Mouse (Mus musculus) stomach, embryonic 14.5 days (tissue): ENCODE data around the gene Tox2. TPM values are rescaled to one million over a fixed set of nuclear protein-coding genes. Genes with fewer than 3 reads are reported as not detected.

Source experiments
- ATAC-seq: fragments of 200-750 bp; cut with Nextera tagmentation; 2 replicates; pipeline ENCODE4 v1.8.0; 2017; ENCODE audit warnings: low read depth, moderate TSS enrichment; ENCODE audit not compliant: insufficient number of reproducible peaks, insufficient read depth, low FRiP score
- H3K27ac ChIP-seq: fragments of 300-500 bp; sonication (generic); 2 replicates; pipeline ENCODE4 v1.5.1; 2014; ENCODE audit warnings: mild to moderate bottlenecking, low read length, moderate library complexity, mixed read lengths
- H3K27me3 ChIP-seq: fragments of 300-500 bp; sonication (generic); 2 replicates; pipeline ENCODE4 v1.6.1; 2014; ENCODE audit warnings: low read length, control low read depth, mixed read lengths; ENCODE audit not compliant: control insufficient read depth, insufficient read depth
- H3K36me3 ChIP-seq: fragments of 300-500 bp; sonication (generic); 2 replicates; pipeline ENCODE4 v1.6.1; 2014; ENCODE audit warnings: mild to moderate bottlenecking, control low read depth, low read length, moderate library complexity, mixed read lengths; ENCODE audit not compliant: control insufficient read depth, insufficient read depth
- H3K4me1 ChIP-seq: fragments of 300-500 bp; sonication (generic); 2 replicates; pipeline ENCODE4 v1.6.1; 2014; ENCODE audit warnings: low read length, control low read depth, mixed read lengths; ENCODE audit not compliant: control insufficient read depth, insufficient read depth
- H3K4me2 ChIP-seq: fragments of 300-500 bp; sonication (generic); replicated peaks from 2 replicates; pipeline ENCODE4 v1.6.1; 2014; ENCODE audit warnings: low read depth, low read length, control low read depth
- H3K4me3 ChIP-seq: fragments of 300-500 bp; sonication (generic); 2 replicates; pipeline ENCODE4 v1.5.1; 2014; ENCODE audit warnings: low read depth, low read length, control low read depth
- H3K9ac ChIP-seq: fragments of 300-500 bp; sonication (generic); replicated peaks from 2 replicates; pipeline ENCODE4 v1.6.1; 2014; ENCODE audit warnings: low read depth, mild to moderate bottlenecking, control low read depth, low read length, moderate library complexity, mixed read lengths
- H3K9me3 ChIP-seq: fragments of 300-500 bp; sonication (generic); 2 replicates; pipeline ENCODE4 v1.6.1; 2016; ENCODE audit warnings: low read depth, low read length, control low read depth; ENCODE audit not compliant: control insufficient read depth
- WGBS: fragments of 180-500 bp; shearing (Covaris S2); extraction: QIAGEN DNeasy Blood & Tissue Kit; methylation state at CpG from one replicate; pipeline ENCODE4 v1.1.7; 2014; 5-methylcytosine and 5-hydroxymethylcytosine counted together
- polyA plus RNA-seq: library from polyadenylated mRNA; unstranded; fragments of >200 nt; fragmentation: Nextera tagmentation; extraction: Ambion mirVana; gene quantifications from 2 replicates; pipeline ENCODE4 v1.2.1, GENCODE M21; 2014

Tox2 gene
- polyA plus RNA-seq, 1 experiment from 2014 or later, result 7.1 TPM

DNA sequence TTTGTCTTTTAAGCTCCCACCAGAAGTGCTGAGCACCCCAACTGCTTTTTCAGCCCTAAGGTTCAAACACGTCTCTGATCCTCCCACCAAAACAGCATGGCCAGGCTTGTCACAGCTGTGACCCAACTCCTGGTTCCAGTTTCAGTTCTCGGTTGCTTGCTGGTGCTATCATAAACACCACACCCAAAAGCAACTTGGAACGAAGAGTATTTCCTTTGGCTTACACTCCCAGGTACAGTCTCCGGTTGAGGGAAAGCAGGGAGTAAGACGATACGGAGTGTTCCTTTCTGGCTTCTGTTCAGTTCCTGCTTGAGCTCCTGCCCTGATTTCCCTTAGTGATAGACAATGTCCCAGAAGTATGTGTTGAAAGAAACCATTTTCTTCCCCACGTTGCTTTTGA, 26.4 kb upstream of the Tox2 start:
- Histone ChIP-seq H3K4me1 (no peaks in the 10 kb centered on the region), H3K4me3 (no peak overlapping the region), H3K27ac (no peak overlapping the region), H3K9me3 (no peaks in the 10 kb centered on the region), H3K9ac (no peak overlapping the region), H3K4me2 (no peak overlapping the region), H3K36me3 (no peaks in the 10 kb centered on the region), H3K27me3 (no peaks in the 10 kb centered on the region)
- ATAC-seq, result no peak
- 58% methylated on average over 7 of the region's 7 CpGs for WGBS

DNA sequence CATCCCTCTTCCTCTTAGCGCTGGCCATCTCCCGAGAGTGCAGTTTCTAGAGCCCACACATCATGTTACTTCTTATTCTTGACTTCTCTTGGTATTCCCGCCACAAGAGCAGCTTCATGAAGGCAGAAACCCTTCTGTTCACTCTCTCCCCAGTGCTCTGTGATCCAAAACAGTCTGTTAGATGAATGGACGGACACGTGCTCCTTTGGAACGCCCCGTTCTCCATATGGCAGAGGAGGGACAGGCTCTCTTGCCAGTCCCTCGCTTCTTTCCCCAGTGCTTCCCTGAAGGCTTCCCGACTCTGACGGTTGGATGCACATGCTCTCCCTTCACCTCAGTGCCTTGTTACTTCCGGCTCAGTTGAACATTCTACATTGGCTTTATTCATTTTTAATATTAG, 15.4 kb upstream of the Tox2 start:
- Histone ChIP-seq H3K4me2 (no peak overlapping the region), H3K4me1 (peaks cover 7% of the 10 kb centered on the region), H3K9me3 (no peaks in the 10 kb centered on the region), H3K27ac (no peak overlapping the region), H3K27me3 (no peaks in the 10 kb centered on the region), H3K36me3 (no peaks in the 10 kb centered on the region), H3K4me3 (no peak overlapping the region), H3K9ac (no peak overlapping the region)
- 73% methylated on average over 11 of the region's 11 CpGs for WGBS
- ATAC-seq, result no peak

DNA sequence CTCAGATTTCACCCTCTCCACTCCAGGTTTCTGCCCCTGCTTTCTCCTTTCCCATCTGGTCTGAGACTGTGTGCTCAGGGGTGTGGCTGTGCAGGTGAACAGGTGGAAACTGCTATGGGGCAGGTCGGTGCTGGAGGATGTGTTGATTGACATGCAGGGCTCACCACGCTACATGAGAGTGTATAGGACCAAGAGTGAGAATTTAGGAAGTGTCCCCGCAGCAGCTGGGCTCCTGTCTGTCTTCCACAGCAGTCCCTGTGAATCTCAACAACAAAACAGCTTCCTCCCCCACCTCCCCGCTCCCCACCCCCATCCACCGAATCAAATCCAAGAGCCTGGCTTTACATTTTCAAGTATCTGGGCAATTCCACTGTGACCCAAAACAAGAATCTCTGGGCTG, 13.3 kb upstream of the Tox2 start:
- no peak overlapping the region for H3K27ac ChIP-seq
- H3K9ac ChIP-seq, result no peak overlapping the region
- H3K36me3 ChIP-seq, result no peaks in the 10 kb centered on the region
- no peaks in the 10 kb centered on the region for H3K9me3 ChIP-seq
- no peak overlapping the region for H3K4me3 ChIP-seq
- peak; percentile 62; the same call in 1 of the 2 replicates for ATAC-seq
- no peak overlapping the region for H3K4me2 ChIP-seq
- no peaks in the 10 kb centered on the region for H3K27me3 ChIP-seq
- WGBS, result 19% methylated on average over 5 of the region's 5 CpGs
- H3K4me1 ChIP-seq, result peaks cover 7% of the 10 kb centered on the region

DNA sequence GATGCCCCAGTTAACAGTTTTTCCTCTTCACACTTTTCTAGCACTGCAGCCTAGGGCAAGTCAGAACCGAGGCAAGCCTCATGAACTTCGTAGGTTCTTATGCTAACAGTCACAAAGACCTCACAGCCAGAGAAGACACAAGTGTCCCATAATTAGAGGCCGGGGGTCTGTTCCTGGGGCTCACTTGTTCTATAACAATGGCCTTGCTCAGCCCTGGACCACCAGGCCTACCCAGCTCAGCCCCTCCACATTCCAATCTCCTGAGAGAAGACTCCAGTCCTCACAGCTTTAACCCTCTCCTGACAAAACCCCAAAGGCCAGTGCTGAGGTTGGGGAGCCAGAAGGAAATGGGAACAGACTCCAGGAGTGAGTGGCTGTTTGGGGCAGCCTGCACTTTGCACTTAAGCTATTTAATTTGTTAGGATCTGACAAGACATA, 12.9 kb upstream of the Tox2 start:
- 12% methylated on average over 3 of the region's 3 CpGs for WGBS

DNA sequence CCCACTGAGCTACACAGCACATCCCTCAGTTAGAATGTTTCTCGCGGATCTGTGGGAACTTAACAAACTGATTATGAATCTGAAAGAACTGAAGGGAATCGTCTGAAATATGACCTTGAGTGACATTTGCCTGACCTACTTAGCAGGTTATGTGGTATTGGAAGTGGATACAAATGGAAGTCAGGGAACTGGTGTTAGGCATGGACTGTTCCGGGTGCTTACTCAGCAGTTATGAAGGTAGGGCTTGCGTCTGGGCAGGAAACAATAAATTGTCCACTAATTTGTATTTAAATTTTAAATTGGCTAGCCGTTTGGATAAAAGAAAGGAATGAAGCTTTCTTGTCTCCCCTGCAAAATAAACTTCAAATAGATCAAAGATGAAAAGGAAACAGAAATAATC, 10.4 kb upstream of the Tox2 start:
- 75% methylated on average over 6 of the region's 6 CpGs for WGBS
- no peaks in the 10 kb centered on the region for H3K9me3 ChIP-seq
- H3K4me2 ChIP-seq, result no peak overlapping the region
- ATAC-seq, result no peak
- H3K27me3 ChIP-seq, result no peaks in the 10 kb centered on the region
- no peaks in the 10 kb centered on the region for H3K36me3 ChIP-seq
- no peak overlapping the region for H3K27ac ChIP-seq
- no peak overlapping the region for H3K4me3 ChIP-seq
- H3K4me1 ChIP-seq, result peaks cover 7% of the 10 kb centered on the region
- no peak overlapping the region for H3K9ac ChIP-seq

More for the DNA sequence above, 12.9 kb upstream of the Tox2 start:
- H3K4me1 ChIP-seq, result peaks cover 7% of the 10 kb centered on the region
- no peak overlapping the region for H3K4me2 ChIP-seq
- no peak overlapping the region for H3K4me3 ChIP-seq
- no peaks in the 10 kb centered on the region for H3K27me3 ChIP-seq
- H3K27ac ChIP-seq, result no peak overlapping the region
- ATAC-seq, result peak; percentile 38; the same call in 1 of the 2 replicates
- H3K9ac ChIP-seq, result no peak overlapping the region
- H3K9me3 ChIP-seq, result no peaks in the 10 kb centered on the region
- H3K36me3 ChIP-seq, result no peaks in the 10 kb centered on the region

DNA sequence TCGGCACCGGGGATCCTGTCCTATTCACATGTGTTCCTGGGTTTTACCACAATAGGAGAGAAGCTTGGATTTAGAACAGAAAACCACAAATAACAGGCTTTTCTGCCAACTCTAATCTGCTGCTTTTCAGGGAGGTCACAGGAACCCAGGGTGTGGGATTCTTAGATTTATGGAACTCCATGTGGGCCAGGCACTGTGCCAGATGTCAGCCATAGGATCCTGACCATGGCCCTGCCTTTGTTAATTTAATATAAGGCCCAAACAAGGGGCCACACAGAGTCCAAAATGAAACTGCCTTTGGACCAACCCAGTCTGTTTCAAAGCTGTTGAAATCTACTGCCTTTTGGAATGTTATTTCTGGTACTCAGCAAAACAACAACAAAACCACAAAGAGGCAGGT, 8.9 kb upstream of the Tox2 start:
- no peak overlapping the region for H3K4me2 ChIP-seq
- H3K36me3 ChIP-seq, result no peaks in the 10 kb centered on the region
- peaks cover 7% of the 10 kb centered on the region for H3K4me1 ChIP-seq
- ATAC-seq, result no peak
- H3K9ac ChIP-seq, result no peak overlapping the region
- no peak overlapping the region for H3K4me3 ChIP-seq
- no peak overlapping the region for H3K27ac ChIP-seq
- WGBS, result 76% methylated on average over 2 of the region's 2 CpGs
- H3K9me3 ChIP-seq, result no peaks in the 10 kb centered on the region
- H3K27me3 ChIP-seq, result no peaks in the 10 kb centered on the region

DNA sequence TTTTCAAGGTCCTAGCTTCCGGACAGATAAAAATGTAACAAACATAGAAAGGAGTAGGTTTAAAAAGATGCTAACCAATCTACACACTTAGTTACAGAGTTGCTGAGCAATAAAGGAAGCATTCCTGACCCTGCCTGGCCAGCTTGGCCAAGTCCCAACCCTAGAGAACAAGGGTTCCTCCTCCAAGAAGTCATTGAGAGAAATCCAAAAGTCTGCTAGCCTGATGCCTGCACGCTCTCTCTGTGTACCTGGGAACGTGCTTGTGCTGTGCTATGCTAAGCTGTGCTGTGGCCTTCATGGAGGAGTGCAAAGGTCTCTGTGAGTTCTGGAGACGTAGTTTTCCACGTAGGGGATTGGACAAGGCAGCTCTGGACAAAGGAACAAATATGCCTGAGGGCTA, 8.4 kb upstream of the Tox2 start:
- ATAC-seq, result no peak
- no peak overlapping the region for H3K9ac ChIP-seq
- H3K4me1 ChIP-seq, result peaks cover 7% of the 10 kb centered on the region
- no peaks in the 10 kb centered on the region for H3K27me3 ChIP-seq
- no peak overlapping the region for H3K4me2 ChIP-seq
- WGBS, result 74% methylated on average over 5 of the region's 5 CpGs
- H3K27ac ChIP-seq, result no peak overlapping the region
- no peaks in the 10 kb centered on the region for H3K9me3 ChIP-seq
- no peak overlapping the region for H3K4me3 ChIP-seq
- no peaks in the 10 kb centered on the region for H3K36me3 ChIP-seq

DNA sequence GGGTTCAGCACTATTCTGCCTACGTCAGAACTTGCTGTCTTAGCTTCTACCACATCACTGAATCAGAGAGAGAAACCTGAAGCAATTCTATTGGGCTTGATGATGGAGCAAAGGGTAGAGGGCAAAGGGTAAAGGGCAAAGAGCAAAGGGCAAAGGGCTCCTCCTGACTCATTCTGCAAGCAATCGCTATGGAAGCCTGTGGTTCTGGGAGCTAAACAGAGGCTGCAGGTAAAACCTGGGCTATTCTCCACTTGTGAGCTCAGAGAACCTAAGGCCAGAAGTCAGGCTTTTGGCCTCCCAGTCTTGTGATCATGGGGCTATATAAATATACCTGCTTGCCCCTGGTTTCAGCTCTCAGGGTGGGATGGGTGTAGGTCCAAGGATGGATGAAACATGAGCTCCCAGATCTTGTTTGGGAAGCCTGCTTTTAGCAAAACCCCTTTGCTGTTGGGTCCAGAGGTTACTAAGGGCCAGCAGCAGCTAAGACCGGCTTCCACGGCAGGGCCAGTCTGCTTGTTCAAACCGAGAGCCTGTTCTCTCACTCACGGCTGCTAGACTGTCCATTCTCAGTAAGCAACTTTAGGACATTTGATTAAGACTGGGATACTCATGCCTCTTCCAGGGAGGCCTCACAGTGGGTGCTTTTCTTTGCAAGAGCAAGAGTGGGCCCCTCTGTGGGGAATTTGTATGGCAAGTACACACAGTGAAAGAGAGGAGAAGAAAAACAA, 7.7 kb upstream of the Tox2 start:
- no peak overlapping the region for H3K4me2 ChIP-seq
- H3K4me1 ChIP-seq, result peaks cover 1% of the 10 kb centered on the region
- H3K27me3 ChIP-seq, result no peaks in the 10 kb centered on the region
- ATAC-seq, result no peak
- H3K27ac ChIP-seq, result no peak overlapping the region
- H3K9me3 ChIP-seq, result no peaks in the 10 kb centered on the region
- no peaks in the 10 kb centered on the region for H3K36me3 ChIP-seq
- 60% methylated on average over 6 of the region's 6 CpGs for WGBS
- no peak overlapping the region for H3K4me3 ChIP-seq
- H3K9ac ChIP-seq, result no peak overlapping the region

DNA sequence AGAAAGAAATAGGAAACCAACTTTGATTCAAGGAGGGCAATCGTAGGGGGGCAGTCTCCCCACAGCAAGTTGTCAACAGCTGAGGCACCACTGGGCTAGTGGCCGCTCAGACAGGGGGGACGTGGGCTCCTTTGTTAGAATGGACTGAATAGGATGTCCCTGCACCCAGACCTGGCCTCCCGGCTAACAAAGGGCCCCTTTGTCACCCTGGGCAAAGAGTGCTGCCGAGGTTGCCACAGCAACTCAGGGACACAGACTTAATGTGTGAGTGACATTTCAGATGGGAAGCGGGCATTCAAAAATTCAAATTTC, 7.1 kb upstream of the Tox2 start:
- Histone ChIP-seq H3K4me3 (no peak overlapping the region), H3K4me1 (no peaks in the 10 kb centered on the region; the same call in 1 of the 2 replicates), H3K27me3 (no peaks in the 10 kb centered on the region), H3K4me2 (no peak overlapping the region), H3K36me3 (no peaks in the 10 kb centered on the region), H3K9ac (no peak overlapping the region), H3K9me3 (no peaks in the 10 kb centered on the region), H3K27ac (no peak overlapping the region)
- WGBS, result 67% methylated on average over 6 of the region's 6 CpGs
- no peak for ATAC-seq
